Mouse (Mus musculus) hindbrain, embryonic 16.5 days (tissue): Measurements from ENCODE around the gene Mcee. TPM values are rescaled to one million over a fixed set of nuclear protein-coding genes. Genes with fewer than 3 reads are reported as not detected.

Experiments used
- ATAC-seq: fragments of 200-750 bp; cut with Nextera tagmentation; 2 replicates; pipeline ENCODE4 v1.8.0; 2017; ENCODE audit warnings: moderate TSS enrichment, moderate library complexity
- H3K27ac ChIP-seq: fragments of 300-500 bp; sonication (generic); 2 replicates; pipeline ENCODE4 v1.5.1; 2014; ENCODE audit warnings: low read depth, mild to moderate bottlenecking, control low read depth, low read length, moderate library complexity
- H3K27me3 ChIP-seq: fragments of 300-500 bp; sonication (generic); replicated peaks from 2 replicates; pipeline ENCODE4 v1.6.1; 2014; ENCODE audit warnings: low read length; ENCODE audit not compliant: control insufficient read depth, insufficient read depth
- H3K36me3 ChIP-seq: fragments of 300-500 bp; sonication (generic); 2 replicates; pipeline ENCODE4 v1.6.1; 2014; ENCODE audit warnings: mild to moderate bottlenecking, low read length, moderate library complexity, mixed read lengths; ENCODE audit not compliant: control insufficient read depth, insufficient read depth
- H3K4me1 ChIP-seq: fragments of 300-500 bp; sonication (generic); 2 replicates; pipeline ENCODE4 v1.6.1; 2014; ENCODE audit warnings: low read depth, low read length; ENCODE audit not compliant: control insufficient read depth, insufficient read depth
- H3K4me2 ChIP-seq: fragments of 300-500 bp; sonication (generic); 2 replicates; pipeline ENCODE4 v1.6.1; 2014; ENCODE audit warnings: mild to moderate bottlenecking, low read length, control low read depth, moderate library complexity
- H3K4me3 ChIP-seq: fragments of 300-500 bp; sonication (generic); 2 replicates; pipeline ENCODE4 v1.5.1; 2014; ENCODE audit warnings: mild to moderate bottlenecking, low read length, control low read depth, moderate library complexity
- H3K9ac ChIP-seq: fragments of 300-500 bp; sonication (generic); 2 replicates; pipeline ENCODE4 v1.6.1; 2014; ENCODE audit warnings: low read depth, mild to moderate bottlenecking, control low read depth, low read length, moderate library complexity
- H3K9me3 ChIP-seq: fragments of 300-500 bp; sonication (generic); 2 replicates; pipeline ENCODE4 v1.6.1; 2014; ENCODE audit warnings: mild to moderate bottlenecking, low read length, moderate library complexity; ENCODE audit not compliant: control insufficient read depth
- WGBS: fragments of 180-500 bp; shearing (Covaris S2); extraction: QIAGEN DNeasy Blood & Tissue Kit; methylation state at CpG from one replicate; pipeline ENCODE4 v1.1.7; 2014; 5-methylcytosine and 5-hydroxymethylcytosine counted together
- polyA plus RNA-seq: library from polyadenylated mRNA; unstranded; fragments of >200 nt; fragmentation: Nextera tagmentation; extraction: Ambion mirVana; gene quantifications from 2 replicates; pipeline ENCODE4 v1.2.1, GENCODE M21; 2015

Gene Mcee
- polyA plus RNA-seq, 1 experiment from 2014 or later, result 67.9 TPM

DNA sequence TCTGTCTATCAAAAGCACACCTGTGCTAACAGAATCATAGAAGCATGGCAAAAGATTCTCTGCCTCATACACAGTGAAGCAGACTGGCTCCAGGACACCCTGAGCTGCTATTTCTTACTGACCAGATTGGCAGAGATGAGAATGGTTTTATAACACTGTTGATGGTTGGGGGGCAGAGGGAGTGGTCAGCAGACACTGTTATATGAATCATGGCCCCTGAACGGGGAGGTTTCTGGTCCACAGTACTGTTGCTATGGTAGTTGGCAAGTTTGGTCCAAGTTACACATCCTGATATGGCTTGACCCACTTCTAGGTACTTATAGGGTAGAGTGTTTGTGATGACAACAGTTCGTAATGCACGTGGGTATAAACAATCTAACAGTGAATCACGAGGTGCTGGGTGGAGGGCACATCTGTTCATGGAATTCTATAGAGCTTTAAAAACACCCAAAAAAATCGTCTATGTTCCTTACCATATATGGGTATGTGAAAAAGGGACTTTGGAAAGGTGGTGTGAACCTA is 59.5 kb downstream of the Mcee start:
- Histone ChIP-seq H3K9me3 (no peaks in the 10 kb centered on the region), H3K27me3 (no peaks in the 10 kb centered on the region), H3K4me2 (no peak overlapping the region), H3K4me3 (no peak overlapping the region), H3K9ac (no peak overlapping the region), H3K36me3 (no peaks in the 10 kb centered on the region), H3K27ac (no peak overlapping the region), H3K4me1 (no peaks in the 10 kb centered on the region)
- WGBS, result 76% methylated on average over 5 of the region's 5 CpGs
- peak; percentile 48 for ATAC-seq

DNA sequence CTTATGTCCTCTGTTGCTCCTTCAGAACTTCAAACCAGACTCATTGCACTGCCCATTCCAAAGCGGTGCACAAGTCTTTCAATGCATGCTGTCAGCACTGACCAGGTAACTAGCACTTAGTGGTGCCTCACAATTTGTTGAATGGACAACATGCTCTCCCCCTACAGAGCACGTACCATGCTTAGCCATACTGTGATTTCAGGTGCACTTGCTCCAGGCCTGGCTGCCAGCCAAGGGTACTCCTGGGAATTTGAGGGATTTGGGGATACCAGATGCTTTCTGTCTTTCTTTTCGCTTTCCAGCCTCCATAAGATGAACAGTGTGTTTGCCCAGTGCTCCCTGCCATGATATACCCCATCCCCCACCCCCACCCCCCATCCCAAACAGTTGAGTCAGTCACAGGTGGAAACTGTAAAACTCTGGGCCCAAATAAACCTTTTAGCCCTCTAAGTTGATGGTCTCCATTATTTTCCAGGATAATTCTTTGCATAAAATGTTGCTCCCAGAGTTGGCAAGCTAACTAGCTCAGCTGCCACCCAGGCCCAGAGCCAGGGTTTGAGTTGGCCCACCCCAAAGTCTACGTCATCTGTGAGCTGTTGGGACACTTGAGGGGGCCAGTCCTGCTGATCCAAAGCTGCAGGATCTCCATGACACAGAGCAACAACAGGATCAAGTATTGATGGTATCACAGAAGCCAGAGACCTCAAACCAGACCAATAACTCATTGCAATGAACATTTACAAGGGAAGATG is 60.2 kb downstream of the Mcee start:
- H3K36me3 ChIP-seq, result no peaks in the 10 kb centered on the region
- 55% methylated on average over 4 of the region's 4 CpGs for WGBS
- no peak overlapping the region for H3K27ac ChIP-seq

DNA sequence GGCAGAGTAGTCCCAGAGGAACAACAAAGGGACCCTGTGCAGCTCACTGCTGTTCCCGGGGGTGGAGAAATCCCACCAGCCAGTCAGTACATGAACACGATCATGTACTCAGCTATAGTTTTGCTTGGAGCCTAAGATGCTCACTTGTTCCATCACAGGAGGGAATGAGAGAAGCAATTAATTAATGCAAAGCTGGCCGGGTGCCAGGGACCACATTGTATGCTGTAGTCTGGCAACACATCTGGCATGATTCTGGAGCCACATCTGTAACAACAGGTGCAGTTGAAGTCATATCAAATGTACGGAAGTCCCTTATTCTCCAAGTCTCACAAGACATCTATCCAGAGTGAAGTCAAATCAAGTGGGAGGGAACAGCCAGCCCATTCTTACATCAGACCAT is 63.8 kb downstream of the Mcee start:
- H3K36me3 ChIP-seq, result no peaks in the 10 kb centered on the region
- no peak for ATAC-seq
- no peaks in the 10 kb centered on the region for H3K9me3 ChIP-seq
- H3K9ac ChIP-seq, result no peak overlapping the region
- no peak overlapping the region for H3K27ac ChIP-seq
- no peaks in the 10 kb centered on the region for H3K4me1 ChIP-seq
- H3K4me2 ChIP-seq, result no peak overlapping the region
- WGBS, result 63% methylated on average over 4 of the region's 4 CpGs
- no peak overlapping the region for H3K4me3 ChIP-seq
- H3K27me3 ChIP-seq, result no peaks in the 10 kb centered on the region

More for the DNA sequence above, 60.2 kb downstream of the Mcee start:
- H3K4me3 ChIP-seq, result no peak overlapping the region
- H3K27me3 ChIP-seq, result no peaks in the 10 kb centered on the region
- ATAC-seq, result no peak
- H3K9me3 ChIP-seq, result no peaks in the 10 kb centered on the region
- H3K4me1 ChIP-seq, result no peaks in the 10 kb centered on the region
- H3K9ac ChIP-seq, result no peak overlapping the region
- no peak overlapping the region for H3K4me2 ChIP-seq

DNA sequence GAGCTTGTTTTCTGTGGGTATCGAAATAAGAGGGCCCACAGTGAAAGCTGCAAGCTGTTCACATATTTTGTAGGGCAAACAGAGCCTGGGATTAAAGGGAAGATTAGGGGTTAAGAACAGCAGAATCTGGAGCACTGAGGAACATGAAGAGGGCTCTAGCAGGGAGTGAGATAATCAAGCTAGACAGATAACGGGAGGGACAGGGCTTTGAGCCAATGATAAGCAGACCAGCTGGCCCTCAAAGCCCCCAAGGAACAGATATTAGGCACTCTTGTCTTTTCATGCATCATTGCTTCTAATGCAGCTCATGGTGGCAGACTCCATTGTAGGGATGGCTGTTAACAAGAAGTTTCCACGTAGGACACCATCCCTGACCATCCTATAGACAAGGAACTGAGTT is 64.3 kb downstream of the Mcee start:
- no peak overlapping the region for H3K27ac ChIP-seq
- no peak overlapping the region for H3K4me2 ChIP-seq
- H3K9ac ChIP-seq, result no peak overlapping the region
- no peaks in the 10 kb centered on the region for H3K36me3 ChIP-seq
- 63% methylated on average over 3 of the region's 3 CpGs for WGBS
- H3K4me3 ChIP-seq, result no peak overlapping the region
- 0 out of 2 replicates have a peak, but pooled peaks have one; percentile 54 for ATAC-seq
- no peaks in the 10 kb centered on the region for H3K27me3 ChIP-seq
- H3K9me3 ChIP-seq, result no peaks in the 10 kb centered on the region
- H3K4me1 ChIP-seq, result no peaks in the 10 kb centered on the region

DNA sequence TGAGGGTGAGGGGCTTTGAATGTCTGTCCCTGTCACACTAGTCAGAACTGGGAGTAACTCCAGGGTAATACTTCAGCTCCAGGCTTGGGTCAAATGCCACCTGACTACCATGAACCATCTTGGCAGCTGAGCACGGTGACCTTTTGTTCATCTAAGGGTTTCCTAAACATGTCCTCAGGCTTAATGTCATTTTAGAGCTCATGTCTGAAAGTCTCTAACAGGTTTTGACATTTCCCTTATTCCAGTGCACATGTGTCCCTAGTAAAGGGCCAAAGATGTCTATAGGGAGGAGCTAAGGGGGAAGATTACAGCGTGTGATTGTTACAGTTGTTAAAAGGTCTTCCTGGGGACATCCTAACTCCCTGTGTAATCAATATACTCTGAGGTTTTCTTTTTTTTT is 65.4 kb downstream of the Mcee start:
- no peak for ATAC-seq
- no peak overlapping the region for H3K4me2 ChIP-seq
- WGBS, result 78% methylated on average over 2 of the region's 2 CpGs

More for the DNA sequence above, 65.4 kb downstream of the Mcee start:
- no peaks in the 10 kb centered on the region for H3K36me3 ChIP-seq
- H3K9me3 ChIP-seq, result no peaks in the 10 kb centered on the region
- no peak overlapping the region for H3K9ac ChIP-seq
- no peak overlapping the region for H3K4me3 ChIP-seq
- no peaks in the 10 kb centered on the region for H3K27me3 ChIP-seq
- no peak overlapping the region for H3K27ac ChIP-seq
- no peaks in the 10 kb centered on the region for H3K4me1 ChIP-seq

Other genes with a start within 250 kb of the Mcee start
- gene Trpm1, start 238.8 kb upstream of the Mcee start, polyA plus RNA-seq, result 0.19 and 0.22 TPM in 2 replicates
- gene Mtmr10, start 105.0 kb upstream of the Mcee start, polyA plus RNA-seq, result 10.4 and 12.2 TPM in 2 replicates
- 5.5 and 5.7 TPM in 2 replicates for gene Fan1, start 18.5 kb upstream of the Mcee start, polyA plus RNA-seq
- gene Mphosph10, start 339 bp upstream of the Mcee start, polyA plus RNA-seq, result 21.3 and 22.8 TPM in 2 replicates
- gene Apba2, start 109.1 kb downstream of the Mcee start, polyA plus RNA-seq, result 173 and 186 TPM in 2 replicates